Mouse (Mus musculus) brown adipose tissue, adult 24 weeks (tissue): ENCODE data around the gene Speer2. TPM values are rescaled to one million over a fixed set of nuclear protein-coding genes. Genes with fewer than 3 reads are reported as not detected.

Experiments used
- H3K27ac ChIP-seq: fragments of 200-500 bp; replicated peaks from 2 replicates; pipeline ENCODE4 v1.5.1; 2012; ENCODE audit warnings: low read depth, mild to moderate bottlenecking, low read length
- H3K4me1 ChIP-seq: fragments of 200-500 bp; 2 replicates; pipeline ENCODE4 v1.6.1; 2012; ENCODE audit warnings: low read length, mixed read lengths; ENCODE audit not compliant: control insufficient read depth, insufficient read depth, insufficient read length
- H3K4me3 ChIP-seq: fragments of 200-500 bp; 2 replicates; pipeline ENCODE4 v1.5.1; 2012; ENCODE audit warnings: low read depth, mild to moderate bottlenecking, low read length, moderate library complexity; ENCODE audit not compliant: insufficient read depth
- polyA plus RNA-seq: library from polyadenylated mRNA; stranded (reverse); fragments of >200 nt; gene quantifications from 2 replicates; pipeline ENCODE4 v1.2.4, GENCODE M21; 2012; ENCODE audit not compliant: missing spikeins, insufficient read depth, insufficient read length

The Speer2 gene
- polyA plus RNA-seq, result not detected in 2 replicates

DNA sequence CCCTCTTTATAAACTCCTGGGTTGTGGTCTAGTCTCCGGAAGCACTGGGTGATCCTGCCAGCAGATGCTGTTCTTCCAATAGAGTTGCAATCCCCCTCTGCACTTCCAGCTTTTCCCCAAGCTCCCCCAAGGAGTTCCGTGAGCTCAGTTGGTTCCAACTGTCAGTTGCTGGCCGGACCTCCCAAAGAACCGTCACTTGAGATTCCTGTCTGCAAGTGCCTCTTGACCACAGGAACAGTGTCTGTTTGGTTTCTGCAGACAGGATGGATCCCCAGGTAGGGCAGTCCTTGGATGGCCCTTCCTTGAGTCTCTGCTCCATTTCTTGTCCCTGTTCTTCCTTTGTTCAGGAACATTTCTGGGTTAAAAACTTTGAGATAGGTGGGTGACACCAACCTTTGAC is at the start of gene Speer2:
Speer2 (minus strand) TSS at position 101 of the 400 bp plus-strand sequence.
- Histone ChIP-seq H3K4me1 (no peaks in the 10 kb centered on the region), H3K4me3 (no peak within 1 kb of the TSS), H3K27ac (no peak within 1 kb of the TSS)

DNA sequence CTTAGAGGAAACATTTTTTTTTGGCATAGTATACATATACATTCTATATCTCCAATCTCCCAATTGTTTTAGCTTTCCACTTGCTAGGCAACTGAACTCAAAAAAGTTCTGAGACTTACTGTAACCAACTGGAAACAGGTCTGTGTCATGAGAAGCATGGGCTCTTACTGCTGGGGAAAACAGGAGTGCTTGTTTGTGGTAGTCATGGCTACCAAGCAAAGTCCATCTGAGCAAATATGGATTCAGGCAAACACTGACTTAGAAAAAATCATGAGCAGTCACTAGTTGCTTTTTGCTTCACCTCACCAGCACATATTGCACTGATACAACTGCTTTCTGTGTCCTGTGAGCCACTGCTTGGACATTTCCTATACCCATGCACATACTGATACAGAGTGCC is 40.8 kb upstream of the Speer2 start:
- H3K4me3 ChIP-seq, result no peak overlapping the region
- H3K27ac ChIP-seq, result no peak overlapping the region
- no peaks in the 10 kb centered on the region for H3K4me1 ChIP-seq

GRCm38 (mm10) chr16:69880712-69881111 is 17.2 kb upstream of the Speer2 start:
- H3K4me3 ChIP-seq, result no peak overlapping the region
- no peaks in the 10 kb centered on the region for H3K4me1 ChIP-seq
- H3K27ac ChIP-seq, result no peak overlapping the region

DNA sequence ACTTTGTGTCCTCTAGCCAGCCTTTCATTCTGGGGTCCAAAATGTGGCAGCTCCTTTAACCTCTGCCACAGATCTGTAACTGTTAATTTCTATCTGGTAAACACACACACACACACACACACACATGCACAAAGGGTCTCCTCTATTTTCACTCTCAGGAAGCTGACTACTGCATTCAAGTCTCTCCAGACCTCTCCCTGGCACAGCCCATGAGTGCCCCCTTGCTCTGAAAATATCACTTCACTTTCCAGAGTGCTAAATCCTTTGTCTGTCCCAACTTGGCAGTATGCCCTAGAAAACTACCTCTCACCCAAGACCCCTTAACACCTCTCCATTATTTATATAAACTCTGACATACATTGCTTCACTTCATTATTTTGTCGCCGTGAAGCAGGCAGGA is 26.9 kb downstream of the Speer2 start:
- H3K27ac ChIP-seq, result no peak overlapping the region
- no peak overlapping the region for H3K4me3 ChIP-seq
- H3K4me1 ChIP-seq, result no peaks in the 10 kb centered on the region

DNA sequence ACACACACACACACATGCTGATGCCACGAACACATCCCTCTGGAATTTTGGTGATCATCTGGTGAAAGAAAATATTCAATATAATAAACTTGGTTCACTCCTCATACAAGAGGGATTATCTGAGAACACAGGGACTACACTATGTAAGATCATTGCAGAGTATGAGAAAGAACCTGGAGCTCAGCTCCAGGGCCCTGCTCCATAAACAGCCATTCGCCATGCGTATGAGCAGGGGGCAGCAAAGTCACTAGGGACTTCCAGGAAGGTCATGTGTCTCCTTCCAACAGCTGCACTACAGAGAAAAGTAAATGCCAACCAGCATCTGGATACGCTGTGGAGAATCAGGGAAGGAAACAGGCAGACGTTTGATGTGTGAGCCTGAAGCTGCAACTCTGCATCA is 49.9 kb downstream of the Speer2 start:
- Histone ChIP-seq H3K4me1 (no peaks in the 10 kb centered on the region), H3K4me3 (no peak overlapping the region)

More for the DNA sequence above, 49.9 kb downstream of the Speer2 start:
- no peak overlapping the region for H3K27ac ChIP-seq
